Mouse (Mus musculus) large intestine, adult 2 months (tissue): ENCODE results near the gene Batf2. TPM values are rescaled to one million over a fixed set of nuclear protein-coding genes. Genes with fewer than 3 reads are reported as not detected.

ENCODE experiments used
- DNase-seq: peaks from one replicate; pipeline ENCODE4 v3.0.0-alpha.2; 2012; ENCODE audit warnings: low read depth, low spot score
- WGBS: fragments of 180-500 bp; shearing (Covaris S2); methylation state at CpG from one replicate; pipeline ENCODE4 v1.1.7; 2018; 5-methylcytosine and 5-hydroxymethylcytosine counted together
- polyA plus RNA-seq: library from polyadenylated mRNA; depleted of rRNA; stranded (reverse); fragments of >200 nt; gene quantifications from 2 replicates; pipeline ENCODE4 v1.2.3, GENCODE M21; 2012; rRNA removed

The Batf2 gene
- polyA plus RNA-seq: 123 and 147 TPM in 2 replicates

GRCm38 (mm10) chr19:6140678-6141393 is at the start of gene Batf2:
Gene Batf2, plus strand, starts transcription at chr19:6140983.
- WGBS: under 1% methylated on average over 68 of the region's 68 CpGs
- DNase-seq: no peak

- DNase-seq: no peak
- 93% methylated on average over 7 of the region's 7 CpGs for WGBS
Observed at GRCm38 (mm10) chr19:6094119-6094518, 46.7 kb upstream of the Batf2 start, which contains the start of gene AC131692.1. Gene AC131692.1, plus strand, starts transcription at chr19:6094419.

GRCm38 (mm10) chr19:6097847-6098246 is 42.9 kb upstream of the Batf2 start:
- 82% methylated on average over 3 of the region's 3 CpGs for WGBS
- no peak for DNase-seq

DNA sequence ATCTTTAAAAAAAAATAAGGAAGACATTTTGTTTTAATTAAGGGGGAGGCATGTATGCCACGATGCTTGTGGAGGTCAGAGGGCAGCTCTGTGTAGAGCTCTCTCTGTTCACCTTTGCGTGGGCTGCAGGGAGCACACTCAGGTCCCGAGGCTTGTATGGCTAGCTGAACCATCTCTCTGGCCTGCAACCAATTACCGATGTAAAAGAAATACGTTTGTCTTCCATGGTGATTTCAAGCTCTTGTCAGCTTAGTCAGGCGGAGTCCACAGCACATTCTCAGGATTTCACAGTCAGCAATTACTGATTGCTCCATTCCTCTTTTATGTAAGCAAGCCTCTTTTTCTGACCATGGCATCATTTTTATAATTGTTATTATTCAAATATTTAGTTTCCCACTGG is 39.6 kb upstream of the Batf2 start:
- 78% methylated on average over 6 of the region's 6 CpGs for WGBS
- DNase-seq: no peak

DNA sequence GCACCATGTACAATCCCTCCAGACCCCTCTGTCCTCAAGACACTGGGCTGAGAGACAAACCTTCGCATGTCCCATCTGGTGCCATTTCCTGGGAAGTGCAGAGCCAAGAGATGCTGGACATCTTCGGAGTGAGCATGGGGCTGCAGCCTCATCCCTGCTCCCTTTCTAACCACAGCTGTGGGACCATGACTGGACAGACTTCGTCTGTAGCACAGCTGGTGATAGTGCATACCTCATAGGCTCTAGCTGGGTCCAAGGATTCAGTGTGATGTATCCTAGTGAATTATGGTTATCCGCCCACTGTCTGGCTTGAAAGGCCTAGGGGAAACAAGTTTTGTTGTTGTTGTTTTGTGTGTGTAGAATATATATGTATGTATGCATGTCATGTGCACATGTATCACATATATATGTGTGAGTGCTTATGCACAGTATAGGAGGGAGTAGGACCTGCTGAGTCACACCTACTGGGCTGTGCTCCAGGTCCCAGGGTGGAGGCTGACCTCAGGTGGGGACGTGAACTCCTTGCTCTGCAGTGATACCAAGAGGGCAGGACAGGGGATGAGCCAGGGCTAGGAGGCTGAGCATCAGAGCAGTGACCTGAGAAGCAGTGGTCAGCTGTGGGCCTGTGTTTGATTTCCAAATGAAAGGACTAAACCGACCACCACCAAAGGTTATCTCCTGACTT is 38.5 kb upstream of the Batf2 start:
- DNase-seq: no peak
- 71% methylated on average over 6 of the region's 6 CpGs for WGBS

GRCm38 (mm10) chr19:6104476-6104875 is 36.3 kb upstream of the Batf2 start:
- DNase-seq: no peak
- WGBS: 15% methylated on average over 4 of the region's 4 CpGs

GRCm38 (mm10) chr19:6105586-6105985 is 35.2 kb upstream of the Batf2 start, which contains the start of gene Naaladl1:
Gene Naaladl1, plus strand, starts transcription at chr19:6105782.
- DNase-seq: no peak
- 41% methylated on average over 7 of the region's 7 CpGs for WGBS

- WGBS: 68% methylated on average over 6 of the region's 6 CpGs
- DNase-seq: no peak
Observed at GRCm38 (mm10) chr19:6113116-6113515, 27.7 kb upstream of the Batf2 start.

- no peak for DNase-seq
- WGBS: 87% methylated on average over 15 of the region's 15 CpGs
Observed at GRCm38 (mm10) chr19:6116113-6116850, 24.5 kb upstream of the Batf2 start.

GRCm38 (mm10) chr19:6117346-6117985 is 23.3 kb upstream of the Batf2 start:
- 1% methylated on average over 32 of the region's 32 CpGs for WGBS
- no peak for DNase-seq

DNA sequence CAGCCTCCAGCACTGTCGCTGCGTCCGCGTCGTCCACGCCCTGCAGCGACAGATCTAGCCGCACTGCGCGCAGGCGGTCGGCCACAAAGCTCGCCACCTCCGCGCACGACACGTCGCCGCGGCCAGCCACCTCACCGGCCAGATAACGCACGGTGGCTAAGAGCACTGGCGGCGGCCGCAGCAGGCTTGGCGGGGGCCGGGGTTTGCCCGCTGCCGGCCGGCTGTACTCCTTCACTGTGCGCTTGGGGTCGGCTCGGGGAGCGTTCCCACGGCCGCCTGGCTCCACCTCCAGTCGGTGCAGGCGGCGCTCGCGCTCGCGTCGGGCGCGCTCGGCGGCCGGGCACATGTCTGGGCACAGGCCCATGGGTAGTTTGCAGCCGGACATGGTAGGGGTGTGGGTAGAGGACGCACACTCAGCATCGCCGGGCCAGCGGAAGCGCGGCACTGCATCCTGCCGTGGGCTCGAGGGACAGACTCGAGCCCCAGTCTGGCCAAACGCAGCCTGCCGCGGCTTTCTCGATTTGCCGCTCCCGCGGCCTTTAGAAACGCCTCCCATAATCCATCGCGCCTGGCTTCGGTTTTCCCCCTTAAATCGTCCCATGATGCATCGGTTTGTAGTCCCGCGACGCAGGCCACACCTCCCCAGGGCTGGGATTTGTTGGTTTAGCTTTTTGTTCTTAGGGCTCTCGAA is 22.7 kb upstream of the Batf2 start, which contains the start of gene Sac3d1:
Gene Sac3d1 (minus strand): TSS at position 665 of the 691 bp plus-strand sequence.
- under 1% methylated on average over 77 of the region's 77 CpGs for WGBS
- no peak for DNase-seq

DNA sequence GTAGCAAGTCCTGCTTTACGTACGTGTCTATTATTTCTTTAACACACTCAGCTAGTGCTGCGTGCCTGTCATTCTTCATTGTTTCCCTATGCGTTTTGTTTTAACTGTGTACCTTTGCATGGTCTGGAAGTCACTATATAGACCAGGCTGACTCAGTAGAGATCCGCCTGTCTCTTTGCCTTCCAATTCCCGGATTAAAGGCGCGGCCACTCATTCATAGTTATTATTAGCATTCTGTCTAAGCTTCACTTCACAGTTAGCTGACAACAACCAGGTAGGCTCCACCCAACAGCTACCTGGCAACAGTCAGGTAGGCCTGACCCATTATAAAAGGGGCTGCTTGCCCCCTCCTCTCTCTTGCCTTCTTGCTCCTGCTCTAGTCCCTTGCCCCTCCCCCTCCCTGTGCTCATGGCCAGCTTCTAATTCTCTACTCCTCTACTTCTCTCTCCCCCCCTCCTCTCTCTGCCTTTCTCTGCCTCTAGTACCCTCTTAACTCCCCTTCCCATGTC is 22.1 kb upstream of the Batf2 start:
- WGBS: 2% methylated on average over 8 of the region's 8 CpGs

DNA sequence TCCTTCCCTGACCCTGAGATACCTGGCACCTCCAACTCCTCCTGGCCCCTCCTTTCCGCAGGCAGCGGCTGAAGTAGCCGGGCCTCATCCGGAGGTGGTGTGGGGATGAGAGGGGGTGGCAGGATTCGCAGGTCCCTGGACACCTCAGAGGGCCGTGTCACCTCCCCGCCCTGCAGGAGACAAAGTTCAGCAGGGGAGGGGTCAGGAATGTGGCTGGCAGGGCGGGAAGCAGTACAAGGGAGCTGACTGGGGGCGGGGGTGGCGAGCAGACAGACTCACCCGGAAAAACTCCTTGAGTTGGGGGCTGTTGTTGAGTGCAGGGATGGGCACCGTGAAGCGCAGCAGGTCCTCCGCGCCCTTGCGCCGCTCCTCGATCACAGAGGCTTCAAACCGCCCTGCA is 19.0 kb upstream of the Batf2 start:
- WGBS: 53% methylated on average over 19 of the region's 19 CpGs
- no peak for DNase-seq

More for the DNA sequence above, 22.1 kb upstream of the Batf2 start:
- DNase-seq: no peak

DNA sequence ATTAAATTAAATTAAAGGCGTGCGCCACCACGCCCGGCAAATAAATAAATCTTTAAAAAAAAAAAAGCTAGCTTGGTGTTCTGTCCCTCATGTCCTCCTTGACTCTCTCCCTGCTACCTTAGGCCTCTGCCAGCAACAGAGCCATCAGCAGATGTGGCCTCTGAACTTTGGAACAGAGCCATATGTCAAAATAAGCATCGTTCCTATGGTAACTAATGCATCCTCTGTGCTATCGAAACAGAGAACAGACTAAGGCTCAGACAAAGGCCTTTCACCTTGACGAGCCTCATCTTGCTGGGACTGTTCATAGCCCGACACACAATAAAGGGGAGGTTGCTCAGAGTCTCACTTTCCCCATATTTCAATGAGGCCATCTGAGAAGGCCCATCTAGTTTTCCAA is 17.5 kb upstream of the Batf2 start:
- 39% methylated on average over 8 of the region's 8 CpGs for WGBS
- DNase-seq: no peak

DNA sequence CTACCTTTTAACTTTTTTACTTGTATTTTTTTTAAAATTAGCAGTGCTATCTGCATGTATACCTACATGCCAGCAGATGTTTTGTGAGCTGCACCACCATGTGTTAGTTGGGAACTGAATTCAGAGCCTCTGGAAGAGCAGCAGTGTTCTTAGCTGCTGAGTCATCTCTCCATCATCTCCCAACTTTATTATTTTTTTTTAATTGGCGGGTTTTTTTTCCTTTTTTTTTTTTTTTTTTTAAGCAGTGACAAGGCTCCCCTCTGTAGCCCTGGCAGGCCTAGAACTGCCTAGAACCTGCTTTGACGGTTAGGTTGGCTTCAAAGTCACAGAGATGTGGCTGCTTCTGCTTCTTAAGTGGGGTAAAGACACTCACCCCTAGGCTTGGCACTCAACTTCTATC is 15.9 kb upstream of the Batf2 start:
- 68% methylated on average over 2 of the region's 2 CpGs for WGBS
- DNase-seq: no peak

DNA sequence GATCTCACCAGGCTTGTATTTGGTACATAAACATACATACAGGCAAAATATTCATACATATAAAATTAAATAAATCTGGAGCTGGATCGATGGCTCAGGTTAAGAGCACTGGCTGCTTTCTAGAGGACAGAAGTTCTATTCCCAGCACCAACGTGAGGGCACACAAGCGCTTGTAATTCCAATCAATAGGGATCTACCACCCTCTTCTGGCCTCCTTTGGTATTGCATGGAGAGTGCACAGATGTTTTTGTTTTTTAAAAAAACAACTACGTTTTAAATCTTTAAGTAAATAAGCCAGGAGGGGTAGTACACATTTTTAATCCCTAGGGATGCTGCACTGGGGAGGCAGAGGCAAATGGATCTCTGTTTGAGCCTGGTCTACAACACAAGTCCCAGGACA is 14.5 kb upstream of the Batf2 start:
- WGBS: 20% methylated on average over 4 of the region's 4 CpGs
- no peak for DNase-seq

GRCm38 (mm10) chr19:6126789-6127580 is 13.8 kb upstream of the Batf2 start:
- WGBS: 26% methylated on average over 10 of the region's 10 CpGs

DNA sequence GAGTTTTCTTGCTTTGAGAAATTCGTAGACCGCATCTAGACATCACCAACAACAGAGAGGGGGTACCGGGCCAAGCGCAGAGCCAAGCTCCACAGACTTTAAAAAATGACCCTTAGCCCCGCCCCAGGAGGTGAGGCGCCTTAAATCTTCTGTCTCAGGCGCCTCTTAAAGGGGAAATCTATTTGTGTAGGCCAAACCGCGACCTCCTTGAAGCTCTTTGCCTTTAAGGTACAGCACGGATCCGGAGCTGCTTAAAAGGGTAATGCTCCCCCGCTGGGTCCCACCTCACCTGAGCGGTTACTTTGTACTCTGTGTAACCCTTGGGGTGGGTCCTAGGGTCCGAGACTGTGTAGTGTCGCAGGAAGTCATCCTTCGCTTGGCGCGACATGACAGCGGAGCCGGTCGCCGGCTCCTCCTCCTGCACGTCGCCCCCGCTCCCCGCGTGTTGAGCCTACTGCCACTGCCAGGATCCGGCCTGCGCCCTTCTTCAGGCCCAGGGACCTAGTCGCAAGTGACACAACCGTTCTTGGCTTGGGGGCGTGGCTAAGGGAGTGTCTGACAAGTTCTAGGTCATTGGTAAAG is 12.9 kb upstream of the Batf2 start, which contains the start of gene Snx15:
Gene Snx15 (minus strand): TSS at position 545 of the 582 bp plus-strand sequence.
- DNase-seq: peak; percentile 93
- under 1% methylated on average over 32 of the region's 32 CpGs for WGBS

More at GRCm38 (mm10) chr19:6126789-6127580, 13.8 kb upstream of the Batf2 start:
- DNase-seq: no peak
